Mouse (Mus musculus) stomach, embryonic 14.5 days (tissue): ENCODE results near the gene Eif5a. TPM values are rescaled to one million over a fixed set of nuclear protein-coding genes. Genes with fewer than 3 reads are reported as not detected.
A peak's percentile ranks its signal among the peaks of the same experiment; 100 is the strongest.

Experiments
- ATAC-seq: fragments of 200-750 bp; cut with Nextera tagmentation; 2 replicates; pipeline ENCODE4 v1.8.0; 2017; ENCODE audit warnings: low read depth, moderate TSS enrichment; ENCODE audit not compliant: insufficient number of reproducible peaks, insufficient read depth, low FRiP score
- H3K27ac ChIP-seq: fragments of 300-500 bp; sonication (generic); 2 replicates; pipeline ENCODE4 v1.5.1; 2014; ENCODE audit warnings: mild to moderate bottlenecking, low read length, moderate library complexity, mixed read lengths
- H3K27me3 ChIP-seq: fragments of 300-500 bp; sonication (generic); 2 replicates; pipeline ENCODE4 v1.6.1; 2014; ENCODE audit warnings: low read length, control low read depth, mixed read lengths; ENCODE audit not compliant: control insufficient read depth, insufficient read depth
- H3K36me3 ChIP-seq: fragments of 300-500 bp; sonication (generic); 2 replicates; pipeline ENCODE4 v1.6.1; 2014; ENCODE audit warnings: mild to moderate bottlenecking, control low read depth, low read length, moderate library complexity, mixed read lengths; ENCODE audit not compliant: control insufficient read depth, insufficient read depth
- H3K4me1 ChIP-seq: fragments of 300-500 bp; sonication (generic); 2 replicates; pipeline ENCODE4 v1.6.1; 2014; ENCODE audit warnings: low read length, control low read depth, mixed read lengths; ENCODE audit not compliant: control insufficient read depth, insufficient read depth
- H3K4me2 ChIP-seq: fragments of 300-500 bp; sonication (generic); replicated peaks from 2 replicates; pipeline ENCODE4 v1.6.1; 2014; ENCODE audit warnings: low read depth, low read length, control low read depth
- H3K4me3 ChIP-seq: fragments of 300-500 bp; sonication (generic); 2 replicates; pipeline ENCODE4 v1.5.1; 2014; ENCODE audit warnings: low read depth, low read length, control low read depth
- H3K9ac ChIP-seq: fragments of 300-500 bp; sonication (generic); replicated peaks from 2 replicates; pipeline ENCODE4 v1.6.1; 2014; ENCODE audit warnings: low read depth, mild to moderate bottlenecking, control low read depth, low read length, moderate library complexity, mixed read lengths
- H3K9me3 ChIP-seq: fragments of 300-500 bp; sonication (generic); 2 replicates; pipeline ENCODE4 v1.6.1; 2016; ENCODE audit warnings: low read depth, low read length, control low read depth; ENCODE audit not compliant: control insufficient read depth
- WGBS: fragments of 180-500 bp; shearing (Covaris S2); extraction: QIAGEN DNeasy Blood & Tissue Kit; methylation state at CpG from one replicate; pipeline ENCODE4 v1.1.7; 2014; 5-methylcytosine and 5-hydroxymethylcytosine counted together
- polyA plus RNA-seq: library from polyadenylated mRNA; unstranded; fragments of >200 nt; fragmentation: Nextera tagmentation; extraction: Ambion mirVana; gene quantifications from 2 replicates; pipeline ENCODE4 v1.2.1, GENCODE M21; 2014

The Eif5a gene
- polyA plus RNA-seq, result 1,510 and 1,553 TPM in 2 replicates

DNA sequence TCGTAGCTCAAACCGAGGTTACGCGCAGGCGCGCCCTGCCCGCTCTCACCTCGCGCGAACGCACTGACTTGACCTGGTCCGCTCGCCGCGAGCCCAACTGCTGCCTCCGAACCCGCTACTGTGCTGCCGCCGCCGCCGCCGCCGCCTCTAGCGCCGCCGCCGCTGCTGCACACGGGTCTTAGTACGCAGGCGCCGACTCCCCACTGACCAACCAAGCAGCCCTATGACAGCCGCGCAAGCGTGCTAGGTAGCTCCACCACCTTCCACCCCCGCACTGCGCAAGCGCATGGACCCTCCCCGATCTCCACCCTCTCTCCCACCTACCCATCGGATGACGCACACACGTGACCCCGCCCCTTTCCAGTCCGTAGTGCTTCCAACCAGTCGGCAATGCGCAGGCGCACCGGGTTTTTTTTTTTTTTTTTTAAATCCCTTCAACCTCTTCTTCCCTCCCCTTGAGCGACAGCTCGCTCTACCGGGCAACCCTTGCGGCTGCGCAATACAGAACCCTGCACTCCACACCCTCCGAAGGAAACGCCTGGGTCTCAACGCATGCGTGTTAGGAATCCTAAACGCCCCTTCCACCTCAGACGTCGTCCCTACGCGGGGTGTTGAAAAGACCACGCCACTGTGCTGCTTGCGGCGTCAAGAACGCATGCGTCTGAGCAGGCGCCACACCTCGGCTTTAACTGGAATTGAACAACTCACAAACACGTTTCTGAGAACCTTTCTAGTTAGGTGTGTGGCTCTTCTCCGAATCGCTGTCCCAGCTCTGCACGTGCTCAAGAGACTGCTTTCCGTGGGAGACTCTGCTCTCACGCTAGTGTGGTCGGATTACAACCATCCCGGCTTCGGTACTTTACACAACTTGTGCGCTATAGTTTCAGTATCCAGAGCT lies at the start of gene Eif5a:
Gene Eif5a (minus strand): TSS at position 845 of the 898 bp plus-strand sequence.
- H3K4me3 ChIP-seq, result peak within 1 kb of the TSS; percentile 98
- peak within 1 kb of the TSS; percentile 50 for H3K4me2 ChIP-seq
- ATAC-seq, result peak; percentile 95
- peaks cover 16% of the 10 kb centered on the region for H3K4me1 ChIP-seq
- H3K36me3 ChIP-seq, result peaks cover 23% of the 10 kb centered on the region
- no peaks in the 10 kb centered on the region for H3K27me3 ChIP-seq
- peak within 1 kb of the TSS; percentile 99 for H3K27ac ChIP-seq
- no peaks in the 10 kb centered on the region for H3K9me3 ChIP-seq
- peak within 1 kb of the TSS; percentile 97 for H3K9ac ChIP-seq
- under 1% methylated on average over 70 of the region's 78 CpGs for whole genome bisulfite sequencing

DNA sequence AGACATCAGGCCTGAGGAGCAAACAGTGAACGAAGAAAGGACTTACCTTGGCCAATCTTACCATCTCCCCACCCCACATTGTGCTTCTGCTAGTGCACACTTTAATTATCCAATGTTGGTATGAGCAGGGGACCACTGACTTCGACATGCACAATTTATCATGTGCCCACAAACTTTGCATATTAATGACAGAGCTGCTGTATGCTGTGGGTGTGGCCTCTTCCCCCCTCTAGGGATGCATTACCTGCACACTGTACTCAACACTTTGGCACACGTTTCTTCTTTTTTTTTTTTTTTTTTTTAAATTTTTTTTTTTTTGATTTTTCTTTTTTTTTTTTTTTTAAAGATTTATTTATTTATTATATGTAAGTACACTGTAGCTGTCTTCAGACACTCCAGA lies 49.0 kb upstream of the Eif5a start:
- H3K9ac ChIP-seq, result no peak overlapping the region
- H3K4me2 ChIP-seq, result no peak overlapping the region
- no peaks in the 10 kb centered on the region for H3K9me3 ChIP-seq
- 73% methylated on average over 3 of the region's 3 CpGs for WGBS
- H3K4me1 ChIP-seq, result 0 out of 2 replicates have a peak, but pooled peaks cover 9% of the 10 kb centered on the region
- H3K27me3 ChIP-seq, result peaks cover 7% of the 10 kb centered on the region; the same call in 1 of the 2 replicates
- H3K4me3 ChIP-seq, result no peak overlapping the region
- no peak overlapping the region for H3K27ac ChIP-seq
- no peak for ATAC-seq
- peaks cover 29% of the 10 kb centered on the region for H3K36me3 ChIP-seq

- no peak for ATAC-seq
- Histone ChIP-seq H3K36me3 (peaks cover 26% of the 10 kb centered on the region), H3K27ac (peak overlapping the region; percentile 18; the same call in 1 of the 2 replicates), H3K9ac (no peak overlapping the region), H3K4me3 (no peak overlapping the region), H3K4me2 (no peak overlapping the region), H3K27me3 (peaks cover 10% of the 10 kb centered on the region), H3K4me1 (0 out of 2 replicates have a peak, but pooled peaks cover 9% of the 10 kb centered on the region), H3K9me3 (no peaks in the 10 kb centered on the region)
- WGBS, result 77% methylated on average over 6 of the region's 6 CpGs
Observed at GRCm38 (mm10) chr11:69970222-69970621, 48.5 kb upstream of the Eif5a start.

- Histone ChIP-seq H3K4me2 (no peak overlapping the region), H3K9me3 (no peaks in the 10 kb centered on the region), H3K9ac (no peak overlapping the region), H3K36me3 (peaks cover 16% of the 10 kb centered on the region), H3K4me1 (0 out of 2 replicates have a peak, but pooled peaks cover 9% of the 10 kb centered on the region), H3K27me3 (peaks cover 23% of the 10 kb centered on the region), H3K27ac (no peak overlapping the region), H3K4me3 (no peak overlapping the region)
- 72% methylated on average over 4 of the region's 4 CpGs for WGBS
- no peak for ATAC-seq
Observed at GRCm38 (mm10) chr11:69968793-69969192, 47.0 kb upstream of the Eif5a start.

DNA sequence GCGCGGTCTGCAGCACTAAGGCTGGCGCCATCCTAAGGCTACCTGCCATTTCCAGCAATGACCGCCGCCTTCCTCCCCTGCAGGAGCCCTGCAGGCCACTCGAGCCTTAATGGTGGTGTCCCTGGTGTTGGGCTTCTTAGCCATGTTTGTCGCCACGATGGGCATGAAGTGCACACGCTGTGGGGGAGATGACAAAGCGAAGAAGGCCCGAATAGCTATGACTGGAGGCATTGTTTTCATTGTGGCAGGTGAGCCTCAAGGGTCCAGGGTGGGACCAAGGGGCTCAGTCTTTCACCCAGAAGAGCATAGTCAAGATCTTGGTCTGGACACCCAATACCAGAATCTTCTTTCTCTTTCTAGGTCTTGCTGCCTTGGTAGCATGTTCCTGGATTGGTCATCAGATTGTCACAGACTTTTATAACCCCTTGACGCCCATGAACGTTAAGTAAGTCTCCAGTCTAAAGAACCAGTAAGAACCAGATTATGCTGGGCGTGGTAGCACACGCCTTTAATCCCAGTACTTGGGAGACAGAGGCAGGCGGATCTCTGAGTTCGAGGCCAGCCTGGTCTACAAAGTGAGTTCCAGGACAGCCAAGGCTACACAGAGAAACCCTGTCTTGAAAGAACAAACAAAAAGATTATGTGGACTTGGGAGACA lies 45.2 kb upstream of the Eif5a start:
- peak overlapping the region; percentile 60 for H3K9ac ChIP-seq
- H3K36me3 ChIP-seq, result peaks cover 16% of the 10 kb centered on the region
- H3K4me1 ChIP-seq, result 0 out of 2 replicates have a peak, but pooled peaks cover 9% of the 10 kb centered on the region
- 37% methylated on average over 17 of the region's 17 CpGs for WGBS
- H3K27me3 ChIP-seq, result peaks cover 27% of the 10 kb centered on the region
- ATAC-seq, result no peak
- peak overlapping the region; percentile 59 for H3K4me2 ChIP-seq
- peak overlapping the region; percentile 87; the same call in 1 of the 2 replicates for H3K27ac ChIP-seq
- H3K4me3 ChIP-seq, result peak overlapping the region; percentile 46
- no peaks in the 10 kb centered on the region for H3K9me3 ChIP-seq

GRCm38 (mm10) chr11:69966006-69966859 lies 44.5 kb upstream of the Eif5a start:
- WGBS, result 3% methylated on average over 57 of the region's 59 CpGs
- H3K27me3 ChIP-seq, result peaks cover 27% of the 10 kb centered on the region

DNA sequence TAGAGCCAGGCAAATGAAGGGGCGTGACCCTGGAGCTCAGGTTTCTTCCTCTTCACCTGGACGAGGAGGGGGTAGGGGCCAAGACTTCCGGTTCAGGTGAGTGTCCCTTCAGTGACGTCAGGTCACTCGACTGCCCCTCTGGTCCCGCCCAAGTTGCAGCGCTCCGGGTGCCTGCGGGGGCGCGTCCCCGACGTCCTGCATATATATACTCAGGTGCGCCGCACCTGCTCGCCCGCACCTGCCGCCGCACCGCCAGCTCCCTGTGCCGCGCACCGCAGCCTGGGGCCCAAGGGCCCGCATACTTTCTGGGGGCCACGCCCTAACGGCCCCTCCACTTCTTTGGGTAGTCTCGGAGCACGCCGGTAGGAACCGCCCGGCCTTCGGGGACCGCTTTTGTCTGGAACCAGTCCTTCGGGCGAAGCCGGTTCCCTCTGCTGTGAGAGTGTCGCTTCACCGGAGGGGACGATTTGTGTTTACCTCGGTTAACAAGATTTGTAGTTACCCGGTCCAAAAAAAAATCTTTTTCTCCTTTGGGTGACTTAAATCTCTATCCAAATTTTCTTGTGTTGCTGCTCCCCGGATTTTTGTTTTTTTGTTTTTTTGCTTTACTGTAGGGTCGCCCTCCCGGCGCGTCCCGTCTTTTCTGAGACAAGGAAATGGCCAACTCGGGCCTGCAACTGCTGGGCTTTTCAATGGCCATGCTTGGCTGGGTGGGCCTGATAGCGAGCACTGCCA lies 43.7 kb upstream of the Eif5a start:
- WGBS, result 3% methylated on average over 49 of the region's 49 CpGs
- Histone ChIP-seq H3K27me3 (peaks cover 27% of the 10 kb centered on the region), H3K4me1 (0 out of 2 replicates have a peak, but pooled peaks cover 9% of the 10 kb centered on the region), H3K4me2 (peak overlapping the region; percentile 59), H3K9ac (peak overlapping the region; percentile 60), H3K36me3 (peaks cover 16% of the 10 kb centered on the region), H3K9me3 (no peaks in the 10 kb centered on the region), H3K27ac (peak overlapping the region; percentile 87), H3K4me3 (peak overlapping the region; percentile 46)
- ATAC-seq, result peak; percentile 71

More at GRCm38 (mm10) chr11:69966006-69966859, 44.5 kb upstream of the Eif5a start:
- Histone ChIP-seq H3K9me3 (no peaks in the 10 kb centered on the region), H3K36me3 (peaks cover 16% of the 10 kb centered on the region), H3K27ac (peak overlapping the region; percentile 87), H3K4me1 (0 out of 2 replicates have a peak, but pooled peaks cover 9% of the 10 kb centered on the region), H3K9ac (peak overlapping the region; percentile 60), H3K4me2 (peak overlapping the region; percentile 59), H3K4me3 (peak overlapping the region; percentile 46)
- peak; percentile 77 for ATAC-seq
